Mouse (Mus musculus): ENCODE measurements around the gene Cdyl2.

- TF ChIP-seq CTCF (IDR thresholded peaks at IDR 0.05; ENCODE audit: extremely low read depth, insufficient read depth, insufficient read length, insufficient replicate concordance) (no peak), POLR2A (IDR thresholded peaks at IDR 0.05; ENCODE audit: low read depth, low read length) (no peak)
Observed at GRCm38 (mm10) chr8:116573085-116573484, 159.7 kb downstream of the Cdyl2 start.
